Mouse (Mus musculus) kidney, embryonic 14.5 days (tissue): ENCODE data around the gene Spata17. TPM values are rescaled to one million over a fixed set of nuclear protein-coding genes. Genes with fewer than 3 reads are reported as not detected.

Experiments used
- ATAC-seq: fragments of 200-750 bp; cut with Nextera tagmentation; 2 replicates; pipeline ENCODE4 v1.8.0; 2017; ENCODE audit warnings: moderate number of reproducible peaks, mild to moderate bottlenecking, moderate TSS enrichment, moderate library complexity; ENCODE audit not compliant: low FRiP score, low TSS enrichment
- H3K27ac ChIP-seq: fragments of 300-500 bp; sonication (generic); 2 replicates; pipeline ENCODE4 v1.5.1; 2014; ENCODE audit warnings: low read depth, mild to moderate bottlenecking, low read length, moderate library complexity, mixed read lengths
- H3K27me3 ChIP-seq: fragments of 300-500 bp; sonication (generic); 2 replicates; pipeline ENCODE4 v1.6.1; 2014; ENCODE audit warnings: mild to moderate bottlenecking, low read length; ENCODE audit not compliant: control insufficient read depth, insufficient read depth
- H3K36me3 ChIP-seq: fragments of 300-500 bp; sonication (generic); 2 replicates; pipeline ENCODE4 v1.6.1; 2014; ENCODE audit warnings: low read length, mixed read lengths; ENCODE audit not compliant: control insufficient read depth, insufficient read depth
- H3K4me1 ChIP-seq: fragments of 300-500 bp; sonication (generic); 2 replicates; pipeline ENCODE4 v1.6.1; 2014; ENCODE audit warnings: low read length, mixed read lengths; ENCODE audit not compliant: control insufficient read depth, insufficient read depth
- H3K4me2 ChIP-seq: fragments of 300-500 bp; sonication (generic); replicated peaks from 2 replicates; pipeline ENCODE4 v1.6.1; 2014; ENCODE audit warnings: low read depth, mild to moderate bottlenecking, low read length
- H3K4me3 ChIP-seq: fragments of 300-500 bp; sonication (generic); 2 replicates; pipeline ENCODE4 v1.5.1; 2014; ENCODE audit warnings: mild to moderate bottlenecking, low read length
- H3K9ac ChIP-seq: fragments of 300-500 bp; sonication (generic); 2 replicates; pipeline ENCODE4 v1.6.1; 2014; ENCODE audit warnings: low read depth, mild to moderate bottlenecking, low read length, moderate library complexity
- H3K9me3 ChIP-seq: fragments of 300-500 bp; sonication (generic); 2 replicates; pipeline ENCODE4 v1.6.1; 2016; ENCODE audit warnings: low read length; ENCODE audit not compliant: control insufficient read depth
- WGBS: fragments of 180-500 bp; shearing (Covaris S2); extraction: QIAGEN DNeasy Blood & Tissue Kit; methylation state at CpG from one replicate; pipeline ENCODE4 v1.1.7; 2014; 5-methylcytosine and 5-hydroxymethylcytosine counted together
- polyA plus RNA-seq: library from polyadenylated mRNA; unstranded; fragments of >200 nt; fragmentation: Nextera tagmentation; extraction: Ambion mirVana; gene quantifications from 2 replicates; pipeline ENCODE4 v1.2.1, GENCODE M21; 2014

The Spata17 gene
- polyA plus RNA-seq, 1 experiment from 2014 or later: 0.84 TPM

GRCm38 (mm10) chr1:187113716-187114115 lies 101.5 kb downstream of the Spata17 start:
- Histone ChIP-seq H3K27me3 (no peaks in the 10 kb centered on the region), H3K4me3 (no peak overlapping the region), H3K9ac (no peak overlapping the region), H3K4me2 (no peak overlapping the region), H3K36me3 (no peaks in the 10 kb centered on the region), H3K9me3 (no peaks in the 10 kb centered on the region), H3K4me1 (no peaks in the 10 kb centered on the region), H3K27ac (no peak overlapping the region)
- 70% methylated on average over 9 of the region's 9 CpGs for WGBS
- ATAC-seq: no peak

- no peak overlapping the region for H3K27ac ChIP-seq
- H3K9ac ChIP-seq: no peak overlapping the region
- no peak for ATAC-seq
- H3K4me1 ChIP-seq: 0 out of 2 replicates have a peak, but pooled peaks cover 5% of the 10 kb centered on the region
- H3K27me3 ChIP-seq: no peaks in the 10 kb centered on the region
- 75% methylated on average over 4 of the region's 4 CpGs for WGBS
- H3K4me3 ChIP-seq: no peak overlapping the region
- H3K36me3 ChIP-seq: no peaks in the 10 kb centered on the region
- H3K9me3 ChIP-seq: no peaks in the 10 kb centered on the region
- H3K4me2 ChIP-seq: no peak overlapping the region
These were observed 113.1 kb downstream of the Spata17 start for GRCm38 (mm10) chr1:187102130-187102529.

GRCm38 (mm10) chr1:187101202-187101601 lies 114.1 kb downstream of the Spata17 start:
- H3K4me2 ChIP-seq: no peak overlapping the region
- no peaks in the 10 kb centered on the region for H3K36me3 ChIP-seq
- WGBS: 62% methylated on average over 3 of the region's 3 CpGs
- H3K9ac ChIP-seq: no peak overlapping the region
- H3K4me3 ChIP-seq: no peak overlapping the region
- H3K27ac ChIP-seq: no peak overlapping the region
- no peaks in the 10 kb centered on the region for H3K9me3 ChIP-seq
- ATAC-seq: no peak
- no peaks in the 10 kb centered on the region for H3K27me3 ChIP-seq
- H3K4me1 ChIP-seq: 0 out of 2 replicates have a peak, but pooled peaks cover 5% of the 10 kb centered on the region

GRCm38 (mm10) chr1:187100624-187101023 lies 114.6 kb downstream of the Spata17 start:
- Histone ChIP-seq H3K4me3 (no peak overlapping the region), H3K9me3 (no peaks in the 10 kb centered on the region), H3K9ac (no peak overlapping the region), H3K4me2 (no peak overlapping the region), H3K36me3 (no peaks in the 10 kb centered on the region), H3K4me1 (0 out of 2 replicates have a peak, but pooled peaks cover 5% of the 10 kb centered on the region), H3K27me3 (no peaks in the 10 kb centered on the region), H3K27ac (no peak overlapping the region)
- 60% methylated on average over 3 of the region's 3 CpGs for WGBS
- ATAC-seq: no peak

- Histone ChIP-seq H3K9me3 (no peaks in the 10 kb centered on the region), H3K27me3 (no peaks in the 10 kb centered on the region), H3K9ac (no peak overlapping the region), H3K4me1 (0 out of 2 replicates have a peak, but pooled peaks cover 5% of the 10 kb centered on the region), H3K4me3 (no peak overlapping the region), H3K36me3 (no peaks in the 10 kb centered on the region), H3K4me2 (no peak overlapping the region), H3K27ac (no peak overlapping the region)
- no peak for ATAC-seq
- WGBS: 65% methylated on average over 6 of the region's 6 CpGs
These were observed 117.0 kb downstream of the Spata17 start for GRCm38 (mm10) chr1:187098285-187098684.

GRCm38 (mm10) chr1:187092546-187092945 lies 122.7 kb downstream of the Spata17 start:
- Histone ChIP-seq H3K27me3 (no peaks in the 10 kb centered on the region), H3K4me3 (no peak overlapping the region), H3K4me1 (no peaks in the 10 kb centered on the region), H3K9me3 (no peaks in the 10 kb centered on the region), H3K36me3 (no peaks in the 10 kb centered on the region), H3K9ac (no peak overlapping the region), H3K4me2 (no peak overlapping the region), H3K27ac (no peak overlapping the region)
- no peak for ATAC-seq
- 78% methylated on average over 14 of the region's 14 CpGs for WGBS

GRCm38 (mm10) chr1:187088660-187089395 lies 126.4 kb downstream of the Spata17 start:
- Histone ChIP-seq H3K4me2 (no peak overlapping the region), H3K27ac (no peak overlapping the region), H3K4me1 (no peaks in the 10 kb centered on the region), H3K9ac (no peak overlapping the region), H3K9me3 (no peaks in the 10 kb centered on the region), H3K27me3 (no peaks in the 10 kb centered on the region), H3K36me3 (no peaks in the 10 kb centered on the region), H3K4me3 (no peak overlapping the region)
- ATAC-seq: no peak
- 58% methylated on average over 3 of the region's 3 CpGs for WGBS

GRCm38 (mm10) chr1:187086027-187086426 lies 129.2 kb downstream of the Spata17 start:
- ATAC-seq: no peak
- no peaks in the 10 kb centered on the region for H3K4me1 ChIP-seq
- H3K4me3 ChIP-seq: no peak overlapping the region
- no peaks in the 10 kb centered on the region for H3K27me3 ChIP-seq
- 69% methylated on average over 6 of the region's 6 CpGs for WGBS
- H3K9me3 ChIP-seq: no peaks in the 10 kb centered on the region
- no peak overlapping the region for H3K27ac ChIP-seq
- no peak overlapping the region for H3K4me2 ChIP-seq
- H3K36me3 ChIP-seq: no peaks in the 10 kb centered on the region
- H3K9ac ChIP-seq: no peak overlapping the region

GRCm38 (mm10) chr1:187077352-187077751 lies 137.9 kb downstream of the Spata17 start:
- 32% methylated on average over 9 of the region's 9 CpGs for WGBS
- no peaks in the 10 kb centered on the region for H3K36me3 ChIP-seq
- ATAC-seq: no peak

More at GRCm38 (mm10) chr1:187077352-187077751, 137.9 kb downstream of the Spata17 start:
- H3K4me2 ChIP-seq: no peak overlapping the region
- H3K9me3 ChIP-seq: no peaks in the 10 kb centered on the region
- H3K4me3 ChIP-seq: no peak overlapping the region
- H3K4me1 ChIP-seq: no peaks in the 10 kb centered on the region
- no peaks in the 10 kb centered on the region for H3K27me3 ChIP-seq
- H3K27ac ChIP-seq: no peak overlapping the region
- no peak overlapping the region for H3K9ac ChIP-seq
